Comparison of ENCODE assay signal across 18 mouse cellular contexts in genomic region chr17:13920771-13921170, GRCm38 (mm10). TPM values are rescaled to one million over a fixed set of nuclear protein-coding genes. Genes with fewer than 3 reads are reported as not detected.
DNase-seq lines count a peak whose midpoint lies in the region; ATAC-seq and TF ChIP-seq lines count a peak whose summit lies in the region.
"Had no signal": no experiment of that assay in that cellular context is flagged by ENCODE, and none has a peak within 500 bp of the region (broad histone marks: within the 10 kb centered on the region; RNA-seq: fewer than 3 reads in every experiment).

No protein-coding gene starts in this region.

- WGBS in embryonic facial prominence, embryonic 14.5 days: 30% methylated on average over 2 of the region's 2 CpGs
- WGBS in limb, embryonic 13.5 days: 53% methylated on average over 2 of the region's 2 CpGs
- WGBS in cerebellum, adult 2 months: 55% methylated on average over 2 of the region's 2 CpGs

- H3K4me1 ChIP-seq in embryonic facial prominence, embryonic 14.5 days (ENCODE audit: control insufficient read depth, insufficient read depth, low read length): peaks cover 4% of the 10 kb centered on the region; the same call in 1 of the 2 replicates
- H3K4me1 ChIP-seq in limb, embryonic 13.5 days: peaks cover 14% of the 10 kb centered on the region
- H3K4me1 ChIP-seq in cerebellum, adult 2 months (ENCODE audit: control insufficient read depth, insufficient read depth, low read length): no peaks in the 10 kb centered on the region
- H3K4me1 ChIP-seq: midbrain, embryonic 12.5 days; neural tube, embryonic 13.5 days had no signal

- no peak for DNase-seq in gastrocnemius, adult 2 months
- DNase-seq in gastrocnemius, postnatal 14 days: no peak
- peak; percentile 83 for DNase-seq in Muller cell, postnatal 12 days (ENCODE audit: inconsistent ontology term)
- DNase-seq in embryonic facial prominence, embryonic 14.5 days (ENCODE audit: low spot score): peak; percentile 27
- DNase-seq in urinary bladder, adult 2 months (ENCODE audit: low spot score): no peak
- DNase-seq in cerebellum, adult 2 months: no peak
- no peak for DNase-seq in left cerebral cortex, postnatal 4 days
- DNase-seq: adrenal gland, postnatal 10 days; layer of hippocampus, postnatal 36 days; right cerebral cortex, adult 18-20 months; thymus, postnatal 25 days had no signal

- TF ChIP-seq POLR2A in cerebellum, adult 2 months (IDR thresholded peaks at IDR 0.05; ENCODE audit: borderline replicate concordance, insufficient read depth, low read length): no peak

- no peaks in the 10 kb centered on the region for H3K27me3 ChIP-seq in embryonic facial prominence, embryonic 14.5 days (replicated peaks; ENCODE audit: control insufficient read depth, insufficient read depth, low read length)
- H3K27me3 ChIP-seq in limb, embryonic 13.5 days: no peaks in the 10 kb centered on the region
- H3K27me3 ChIP-seq in cerebellum, adult 2 months (ENCODE audit: control insufficient read depth, insufficient read depth, low read length): no peaks in the 10 kb centered on the region
- H3K27me3 ChIP-seq: midbrain, embryonic 12.5 days; neural tube, embryonic 13.5 days had no signal

- no peak for TF ChIP-seq CTCF in gastrocnemius, adult 2 months (IDR thresholded peaks at IDR 0.05)
- TF ChIP-seq CTCF in cerebellum, adult 2 months (IDR thresholded peaks at IDR 0.05; ENCODE audit: borderline replicate concordance, insufficient read depth, low read depth, low read length): no peak

- no peaks in the 10 kb centered on the region for H3K9me3 ChIP-seq in embryonic facial prominence, embryonic 14.5 days (ENCODE audit: control insufficient read depth, low read length)
- no peaks in the 10 kb centered on the region for H3K9me3 ChIP-seq in limb, embryonic 13.5 days
- H3K9me3 ChIP-seq: midbrain, embryonic 12.5 days; neural tube, embryonic 13.5 days had no signal

- H3K36me3 ChIP-seq in embryonic facial prominence, embryonic 14.5 days (ENCODE audit: control insufficient read depth, insufficient read depth, low read length): no peaks in the 10 kb centered on the region
- no peaks in the 10 kb centered on the region for H3K36me3 ChIP-seq in limb, embryonic 13.5 days
- H3K36me3 ChIP-seq: midbrain, embryonic 12.5 days; neural tube, embryonic 13.5 days had no signal

- H3K27ac ChIP-seq in gastrocnemius, adult 2 months: peak overlapping the region; percentile 72
- no peak overlapping the region; the same call in 1 of the 2 replicates for H3K27ac ChIP-seq in embryonic facial prominence, embryonic 14.5 days (replicated peaks; ENCODE audit: low read depth, low read length)
- peak overlapping the region; percentile 22; the same call in 1 of the 2 replicates for H3K27ac ChIP-seq in limb, embryonic 13.5 days
- H3K27ac ChIP-seq in cerebellum, adult 2 months (ENCODE audit: insufficient read depth, low read length): no peak overlapping the region
- H3K27ac ChIP-seq: liver, embryonic 14.5 days; midbrain, embryonic 12.5 days; neural tube, embryonic 13.5 days had no signal

- H3K9ac ChIP-seq in embryonic facial prominence, embryonic 14.5 days (ENCODE audit: low read depth, low read length): no peak overlapping the region
- H3K9ac ChIP-seq in limb, embryonic 13.5 days: no peak overlapping the region
- H3K9ac ChIP-seq: liver, embryonic 14.5 days; midbrain, embryonic 12.5 days; neural tube, embryonic 13.5 days had no signal

- no peak overlapping the region for H3K4me2 ChIP-seq in embryonic facial prominence, embryonic 14.5 days (ENCODE audit: low read depth, low read length)
- H3K4me2 ChIP-seq in limb, embryonic 13.5 days (replicated peaks): no peak overlapping the region
- H3K4me2 ChIP-seq: midbrain, embryonic 12.5 days; neural tube, embryonic 13.5 days had no signal

- ATAC-seq in embryonic facial prominence, embryonic 14.5 days (ENCODE audit: low read depth): no peak
- peak; percentile 73 for ATAC-seq in limb, embryonic 13.5 days (ENCODE audit: low FRiP score, low read depth)

- H3K4me3 ChIP-seq in gastrocnemius, adult 2 months: no peak overlapping the region
- no peak overlapping the region for H3K4me3 ChIP-seq in embryonic facial prominence, embryonic 14.5 days (ENCODE audit: low read depth, low read length)
- no peak overlapping the region for H3K4me3 ChIP-seq in limb, embryonic 13.5 days
- no peak overlapping the region for H3K4me3 ChIP-seq in cerebellum, adult 2 months (replicated peaks; ENCODE audit: insufficient read depth, low read depth, low read length)
- H3K4me3 ChIP-seq: midbrain, embryonic 12.5 days; neural tube, embryonic 13.5 days had no signal

- intact Hi-C loops in gastrocnemius, adult 2 months (cut with DNase I): no loop called here
- intact Hi-C loops in gastrocnemius, postnatal 14 days (cut with DNase I; ENCODE audit: low total_unique reads): no loop called here
- intact Hi-C loops in left cerebral cortex, postnatal 4 days (cut with DNase I): no loop called here

RNA-seq across cellular contexts. Expression of gene Gm7168, which starts 27.4 kb away (rescaled TPM):
- not detected for total RNA-seq in gastrocnemius, adult 2 months (2021)
- not detected for total RNA-seq in gastrocnemius, postnatal 14 days (2021)
- not detected in 2 replicates for polyA plus RNA-seq in embryonic facial prominence, embryonic 14.5 days (2014; fragmentation: Nextera tagmentation; extraction: Ambion mirVana)
- polyA plus RNA-seq in limb, embryonic 13.5 days (2015; fragmentation: Nextera tagmentation; extraction: Ambion mirVana): not detected in 2 replicates
- polyA plus RNA-seq in urinary bladder, adult 2 months (2012; rRNA removed): not detected in 2 replicates
- not detected in 2 replicates for polyA plus RNA-seq in cerebellum, adult 2 months (2012; rRNA removed)
- not detected for total RNA-seq in left cerebral cortex, postnatal 4 days (2021)
- total RNA-seq: adrenal gland, postnatal 10 days; layer of hippocampus, postnatal 36 days; MEL had no signal
- polyA plus RNA-seq: heart, embryonic 16.5 days; intestine, embryonic 14.5 days; liver, embryonic 14.5 days; midbrain, embryonic 12.5 days; neural tube, embryonic 13.5 days had no signal

Comparison
In these comparisons a context has a peak if more than half of its experiments do, and no peak if none do; other contexts are left out.
1. DNase-seq: peak in Muller cell, postnatal 12 days (single experiment) and embryonic facial prominence, embryonic 14.5 days (single experiment); none in gastrocnemius, adult 2 months (single experiment), gastrocnemius, postnatal 14 days (single experiment), urinary bladder, adult 2 months (single experiment), cerebellum, adult 2 months (0 of 2) and left cerebral cortex, postnatal 4 days (single experiment).
2. H3K27ac ChIP-seq: peak in gastrocnemius, adult 2 months (single experiment) and limb, embryonic 13.5 days (single experiment); none in embryonic facial prominence, embryonic 14.5 days (single experiment) and cerebellum, adult 2 months (single experiment).